Mouse (Mus musculus) hindlimb bud, embryonic 11.5 days (tissue): ENCODE measurements around the gene Tfap4.
"Not testable (repeated sequence)": the region's sequence is repeated elsewhere in the genome, so short reads cannot be mapped to it uniquely, and the experiment has no call there.

Source experiments
- DNase-seq: peaks from one replicate; pipeline ENCODE4 v3.0.0-alpha.2; 2012; ENCODE audit warnings: low read depth, low spot score; ENCODE audit errors: extremely low spot score

Gene Tfap4

GRCm38 (mm10) chr16:4557085-4557484 lies 2.6 kb downstream of the Tfap4 start:
- DNase-seq, result no peak

- no peak for DNase-seq
Measured at GRCm38 (mm10) chr16:4555555-4555954, 4.1 kb downstream of the Tfap4 start.

GRCm38 (mm10) chr16:4552829-4553550 lies 6.7 kb downstream of the Tfap4 start:
- DNase-seq, result no peak

GRCm38 (mm10) chr16:4551885-4552284 lies 7.8 kb downstream of the Tfap4 start:
- no peak for DNase-seq

- no peak for DNase-seq
Measured at GRCm38 (mm10) chr16:4551056-4551455, 8.6 kb downstream of the Tfap4 start.

DNA sequence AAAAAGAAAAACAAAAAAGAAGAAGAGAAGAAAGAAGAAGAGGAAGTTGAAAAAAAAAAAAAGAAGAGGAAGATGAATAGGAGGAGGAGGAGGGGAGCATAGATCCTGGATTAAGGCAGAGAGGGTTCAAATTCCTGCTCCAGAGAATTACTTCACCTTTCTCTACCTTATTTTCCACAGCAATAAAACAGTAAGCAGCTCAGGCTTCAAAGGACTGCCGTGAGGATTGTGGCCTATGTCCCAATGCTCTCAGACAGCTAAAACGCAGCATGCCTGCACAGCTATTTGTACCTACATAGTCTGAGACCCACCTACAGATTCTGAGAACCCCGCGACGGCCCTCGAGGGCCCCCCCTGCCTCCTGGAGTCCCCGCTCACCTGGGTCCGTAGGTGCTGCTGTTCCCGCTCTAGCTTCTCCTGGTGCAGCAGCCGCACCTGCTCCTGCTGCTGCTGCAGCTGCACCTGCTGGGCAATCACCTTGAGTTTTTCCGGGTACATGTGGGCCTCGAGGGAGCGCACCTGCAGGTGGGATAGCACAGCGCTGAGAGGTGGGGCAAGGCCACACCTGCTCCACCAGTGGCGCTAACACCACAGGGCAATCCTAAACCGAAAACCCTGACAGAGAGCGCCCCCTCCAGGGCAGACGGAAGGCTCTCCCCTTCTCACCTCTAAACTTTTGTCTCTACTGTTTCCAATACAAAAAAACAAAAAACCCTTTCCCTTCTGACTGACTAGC lies 10.5 kb downstream of the Tfap4 start:
- DNase-seq, result no peak

DNA sequence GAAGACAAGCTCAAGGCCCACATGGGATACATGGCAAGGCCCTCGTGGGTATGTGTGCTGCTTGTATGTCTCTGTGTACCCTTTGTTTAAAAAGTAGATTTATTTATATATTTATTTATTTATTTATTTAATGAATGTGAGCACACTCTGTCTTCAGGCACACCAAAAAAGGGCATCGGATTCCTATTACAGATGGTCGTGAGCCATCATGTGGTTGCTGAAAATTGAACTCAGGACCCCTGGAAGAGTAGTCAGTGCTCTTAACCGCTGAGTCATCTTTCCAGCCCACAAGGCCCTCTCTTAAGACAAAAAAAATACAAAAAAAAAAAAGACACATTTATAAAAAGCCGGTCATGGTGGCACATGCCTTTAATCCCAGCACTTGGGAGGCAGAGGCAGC lies 12.0 kb downstream of the Tfap4 start:
- no peak for DNase-seq

- DNase-seq, result no peak
Measured at GRCm38 (mm10) chr16:4546838-4547237, 12.8 kb downstream of the Tfap4 start.

DNA sequence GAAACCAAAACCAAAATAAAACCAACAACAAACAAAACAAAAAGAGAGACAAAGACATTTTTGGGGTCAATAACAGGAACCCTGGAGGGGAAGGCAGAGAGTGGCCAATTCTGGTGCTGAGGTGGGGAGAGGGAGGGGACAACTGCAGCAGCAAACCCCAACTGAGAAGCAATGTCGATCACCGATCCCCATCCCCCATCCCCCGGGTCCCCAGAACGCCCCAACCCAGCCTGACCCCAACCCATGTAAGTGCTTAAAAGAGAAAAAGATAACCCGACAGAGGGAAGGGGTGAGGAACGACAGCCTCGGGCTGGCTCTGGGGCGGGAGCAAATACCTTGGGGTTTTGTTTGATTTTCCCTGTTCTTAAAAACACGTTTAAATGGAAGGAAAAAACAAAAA lies 14.8 kb downstream of the Tfap4 start:
- no peak for DNase-seq

DNA sequence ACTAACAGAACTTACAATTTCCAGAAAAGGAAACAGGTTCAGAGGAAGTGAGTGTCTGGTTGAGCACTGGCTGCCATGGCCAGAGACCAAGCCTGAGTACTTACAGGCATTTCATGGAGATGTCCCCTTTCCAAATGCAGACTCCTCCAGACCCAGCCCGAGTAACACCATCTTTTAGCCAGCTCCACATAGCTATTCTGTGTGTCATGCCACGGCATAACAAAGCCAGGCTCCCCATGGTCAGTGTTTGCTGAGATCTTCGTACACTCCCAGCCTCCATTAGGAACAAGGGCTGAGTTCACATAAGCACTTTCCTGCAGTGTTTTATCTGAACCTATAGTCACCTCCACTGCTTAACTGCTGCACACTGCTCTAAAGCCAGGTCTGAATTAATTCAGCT lies 16.4 kb downstream of the Tfap4 start:
- no peak for DNase-seq

GRCm38 (mm10) chr16:4542236-4542774 lies 17.3 kb downstream of the Tfap4 start:
- no peak for DNase-seq

GRCm38 (mm10) chr16:4541501-4542198 lies 18.0 kb downstream of the Tfap4 start, which contains the start of gene Srl:
Gene Srl (minus strand): TSS chr16:4541816.
- DNase-seq, result peak; percentile 99

DNA sequence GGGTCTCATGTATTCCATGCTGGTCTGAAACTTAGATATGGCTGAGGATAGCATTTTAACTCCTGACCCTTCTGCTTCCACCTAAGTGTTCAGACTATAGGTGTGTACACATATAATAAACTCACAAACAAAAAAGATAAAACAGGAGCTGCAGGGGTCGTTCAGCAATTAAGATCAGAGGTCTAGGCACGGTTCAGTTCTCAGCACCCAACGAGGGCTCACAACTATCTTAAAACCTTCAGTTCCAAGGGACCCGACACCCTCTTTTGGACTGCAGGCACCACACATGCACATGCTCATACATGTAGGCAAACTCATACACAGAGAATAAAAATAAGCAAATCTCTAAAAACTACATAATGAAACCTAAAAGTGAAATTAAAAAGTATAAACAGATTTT lies 18.6 kb downstream of the Tfap4 start:
- DNase-seq, result no peak

GRCm38 (mm10) chr16:4540064-4540775 lies 19.4 kb downstream of the Tfap4 start:
- no peak for DNase-seq

GRCm38 (mm10) chr16:4539521-4539920 lies 20.1 kb downstream of the Tfap4 start:
- no peak for DNase-seq

DNA sequence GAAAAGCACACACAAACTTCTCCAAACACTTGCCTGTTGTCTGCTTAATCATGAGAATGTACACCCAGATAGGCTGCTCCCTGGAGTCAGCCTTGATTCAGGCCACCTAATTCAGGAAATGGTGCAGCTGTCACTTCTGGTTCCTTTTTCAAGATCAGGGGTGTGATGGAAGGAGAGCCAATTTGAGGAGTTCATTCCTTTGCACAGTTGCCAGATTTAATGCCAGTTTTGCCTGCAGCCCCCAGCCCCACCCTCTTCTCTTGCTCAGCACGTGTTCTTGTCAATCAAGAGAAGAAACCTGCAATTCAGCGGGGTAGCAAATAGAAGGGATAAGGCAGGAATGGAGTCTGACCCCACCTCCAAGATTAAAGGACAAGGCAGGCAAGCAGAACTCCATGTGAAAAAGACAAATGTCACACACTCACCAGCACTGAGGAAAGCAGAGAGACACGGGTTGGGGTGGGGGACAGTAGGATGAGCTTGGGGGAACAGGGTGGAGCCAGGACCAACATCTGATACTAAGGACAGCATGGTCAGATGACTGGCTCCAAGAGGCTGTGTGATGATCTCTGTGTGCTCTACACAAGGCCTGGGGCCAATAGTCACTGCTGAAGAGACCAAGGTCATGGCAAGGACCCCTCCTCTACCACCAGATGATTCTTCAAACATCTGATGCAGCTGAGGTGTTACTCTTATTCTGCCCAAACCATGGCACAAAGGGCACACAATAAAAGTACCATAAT lies 21.9 kb downstream of the Tfap4 start:
- no peak for DNase-seq

- DNase-seq, result not testable (repeated sequence)
Measured at GRCm38 (mm10) chr16:4527373-4527772, 32.3 kb downstream of the Tfap4 start.

DNA sequence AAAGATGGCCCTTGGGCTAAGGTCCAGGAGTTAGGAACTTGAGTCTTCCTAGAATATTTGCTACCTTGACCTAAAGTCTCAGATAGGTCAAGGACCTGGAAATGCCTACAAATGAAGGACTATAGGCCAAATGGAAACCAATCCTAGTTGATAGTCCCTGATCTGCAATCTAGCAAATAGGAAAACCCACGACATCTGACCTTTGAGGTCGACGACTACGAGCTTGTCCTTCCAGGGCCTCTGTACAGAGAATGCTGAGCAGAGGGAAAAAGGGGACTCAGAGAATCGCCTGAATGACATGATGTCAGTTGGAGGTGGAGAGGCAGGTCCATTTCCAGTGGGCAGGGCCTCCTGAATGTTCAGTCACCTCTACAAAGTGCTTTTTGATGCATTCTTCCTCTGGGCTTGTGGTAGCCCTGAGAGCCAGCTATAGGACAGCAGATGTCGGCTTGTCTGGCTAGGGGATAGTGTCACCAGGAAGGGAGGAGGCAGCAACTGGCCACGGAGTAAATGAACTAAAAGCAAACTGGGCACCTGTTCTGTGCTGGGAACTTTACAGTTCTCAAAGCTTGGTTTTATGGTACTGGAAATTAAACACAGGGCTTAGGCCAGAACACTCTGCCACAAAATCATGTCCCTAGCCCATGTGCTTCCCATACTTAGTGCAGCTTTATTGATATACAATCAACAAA lies 36.2 kb downstream of the Tfap4 start:
- no peak for DNase-seq

DNA sequence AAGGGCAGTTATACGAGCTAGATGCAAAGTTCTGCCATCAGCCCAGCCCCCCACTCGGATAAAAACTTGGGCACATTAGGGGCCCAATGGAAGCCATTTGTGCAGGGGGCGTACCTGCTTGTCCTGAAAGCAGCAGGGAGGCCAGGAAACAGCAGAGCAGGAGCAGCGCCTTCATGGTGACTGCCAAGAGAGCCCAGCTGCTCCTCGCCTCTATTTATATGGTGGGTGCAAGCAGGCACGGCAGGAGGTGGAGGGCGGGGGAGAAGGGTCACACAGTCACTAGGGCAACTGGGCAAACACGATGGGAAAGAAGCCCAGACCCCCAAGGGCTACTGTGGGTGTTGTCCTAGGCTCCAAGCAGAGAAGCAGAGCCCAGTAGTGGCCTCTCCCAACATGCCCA lies 36.8 kb downstream of the Tfap4 start:
- no peak for DNase-seq
